Mouse (Mus musculus) ES-Bruce4 (cell line): ENCODE results near the gene Ap1s3.

Source experiments
- CTCF ChIP-seq: IDR thresholded peaks from one replicate; pipeline ENCODE4 v1.8.1; 2011; ENCODE audit warnings: low read depth, low read length
- POLR2A ChIP-seq: IDR thresholded peaks from one replicate; pipeline ENCODE4 v1.8.1; 2011; ENCODE audit warnings: low read length; ENCODE audit not compliant: insufficient read depth

DNA sequence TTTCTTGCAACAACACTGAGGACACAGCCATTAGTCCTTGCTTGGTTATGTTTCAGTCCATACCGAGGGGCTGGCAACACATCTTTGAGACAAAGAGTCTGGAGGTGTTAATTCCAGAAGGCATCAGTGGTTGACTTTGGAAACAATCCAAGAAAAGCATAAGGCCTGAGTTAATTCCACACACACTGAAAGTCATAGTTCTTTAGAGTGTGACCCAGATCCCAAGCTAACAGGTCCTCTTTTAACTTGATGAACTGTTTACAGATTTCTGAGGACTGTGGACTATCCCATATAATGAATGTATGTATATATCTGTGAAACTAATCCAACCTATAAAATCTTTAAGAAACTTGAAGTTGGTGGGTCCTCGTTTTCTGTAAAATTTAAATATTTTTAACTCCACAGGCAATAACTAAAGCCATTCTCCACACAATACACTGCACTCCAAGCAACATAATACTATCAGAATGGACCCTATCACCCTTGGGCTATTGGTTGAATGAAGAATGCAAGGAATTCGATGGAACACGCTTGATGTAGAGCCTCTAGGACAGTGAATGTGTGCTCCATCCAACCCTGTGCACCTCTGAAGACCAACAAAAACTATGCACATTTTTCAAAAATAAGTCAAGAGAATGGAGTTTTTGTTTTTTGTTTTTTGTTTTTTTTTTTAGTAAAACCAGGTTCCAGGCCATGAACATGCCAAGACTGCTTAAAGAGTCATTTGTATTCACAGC lies 15.8 kb downstream of the Ap1s3 start:
- TF ChIP-seq POLR2A (no peak), CTCF (no peak)
